Mouse (Mus musculus) subcutaneous adipose tissue, adult 2 months (tissue): Measurements from ENCODE around the gene Micall2. TPM values are rescaled to one million over a fixed set of nuclear protein-coding genes. Genes with fewer than 3 reads are reported as not detected.

Experiments used
- polyA plus RNA-seq: library from polyadenylated mRNA; depleted of rRNA; stranded (reverse); fragments of >200 nt; gene quantifications from 2 replicates; pipeline ENCODE4 v1.2.3, GENCODE M21; 2012; ENCODE audit warnings: low replicate concordance; rRNA removed

The Micall2 gene
- 4.5 and 6.7 TPM in 2 replicates for polyA plus RNA-seq

DNA sequence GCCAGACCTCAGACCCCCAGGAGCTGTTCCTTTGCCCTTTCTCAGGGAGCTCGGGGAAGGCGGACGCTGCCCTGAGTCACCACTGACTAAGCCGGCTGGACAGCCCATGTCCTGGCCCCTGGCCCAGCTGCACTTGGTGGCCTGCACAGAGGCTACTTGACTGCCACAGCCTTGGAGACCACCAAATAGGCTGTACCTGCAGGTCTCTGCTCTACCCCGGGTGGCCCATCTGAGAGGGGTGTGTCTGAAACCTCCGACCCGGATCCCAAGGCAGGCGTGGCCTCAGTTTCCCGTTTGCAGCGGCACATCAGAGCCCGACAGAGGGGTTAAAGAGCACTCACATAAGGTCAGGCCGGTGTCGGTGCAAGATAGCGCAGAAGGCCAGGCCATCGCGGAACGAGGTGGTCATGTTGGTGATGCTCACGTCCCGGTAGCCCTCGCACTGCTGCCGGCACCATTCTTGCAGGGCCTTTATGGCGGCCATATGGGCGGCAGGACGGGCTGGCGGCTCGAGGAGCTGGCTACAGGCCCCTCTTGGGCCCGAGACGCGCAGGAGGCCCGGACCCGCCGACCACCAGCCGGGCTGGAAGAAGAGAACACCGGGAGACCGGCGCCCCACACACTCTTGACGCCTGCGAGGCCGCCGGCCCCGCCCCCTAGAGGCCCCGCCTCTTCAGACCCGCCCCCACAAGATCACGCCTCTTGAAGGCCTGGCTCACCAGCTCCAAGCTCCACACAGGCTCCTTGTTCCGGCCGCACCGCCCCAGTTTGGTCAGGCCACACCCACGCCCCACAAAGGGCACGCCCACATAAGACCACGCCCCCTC is at the start of gene Micall2:
Gene Micall2 (minus strand): TSS at position 660 of the 827 bp plus-strand sequence.

GRCm38 (mm10) chr5:139775216-139775926 is 39.2 kb upstream of the Micall2 start, which contains the start of gene Ints1:
Gene Ints1, minus strand, starts transcription at chr5:139775674.

Other genes with a start within 250 kb of the Micall2 start
- gene Uncx, start 192.8 kb downstream of the Micall2 start, polyA plus RNA-seq = not detected in 2 replicates
- 35.6 and 71.3 TPM in 2 replicates for gene Ints1, start 39.3 kb upstream of the Micall2 start, polyA plus RNA-seq
- 15.7 and 21.2 TPM in 2 replicates for gene Mafk, start 55.2 kb upstream of the Micall2 start, polyA plus RNA-seq
- gene Tmem184a, start 83.6 kb upstream of the Micall2 start, polyA plus RNA-seq = 0.23 and 14.0 TPM in 2 replicates
- not detected in 2 replicates for gene Gm26938, start 90.1 kb upstream of the Micall2 start, polyA plus RNA-seq
- gene Psmg3, start 90.5 kb upstream of the Micall2 start, polyA plus RNA-seq = 23.8 and 33.7 TPM in 2 replicates
- gene Elfn1, start 171.6 kb upstream of the Micall2 start, polyA plus RNA-seq = 0.69 and 0.80 TPM in 2 replicates